Mouse (Mus musculus): Measurements from ENCODE around the gene Pdlim4. TPM values are rescaled to one million over a fixed set of nuclear protein-coding genes. Genes with fewer than 3 reads are reported as not detected.
"Not testable (repeated sequence)": the region's sequence is repeated elsewhere in the genome, so short reads cannot be mapped to it uniquely, and the experiment has no call there.

Pdlim4 gene
- total RNA-seq, 1 experiment: 4.3 TPM

DNA sequence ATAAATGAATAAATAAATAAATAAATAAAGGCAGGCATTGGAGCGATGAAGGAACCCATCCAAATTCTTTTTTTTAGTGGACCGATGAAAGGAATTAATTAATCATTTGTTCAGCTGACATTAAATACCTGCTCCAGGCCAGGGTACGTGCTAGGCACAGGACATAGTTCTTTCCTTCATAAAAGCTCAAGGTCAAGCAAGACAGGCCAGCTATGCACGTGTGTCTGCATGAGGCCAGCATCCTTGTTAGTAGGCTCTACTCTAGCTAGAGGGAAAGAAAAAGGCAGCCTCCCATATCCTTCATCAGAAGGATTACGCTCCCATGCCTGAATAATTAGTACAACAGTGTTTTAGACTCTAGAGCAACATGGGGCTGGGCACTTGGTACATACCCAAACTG, 55.9 kb downstream of the Pdlim4 start:
- no peak overlapping the region for H3K9ac ChIP-seq (ENCODE audit: insufficient read depth, low read depth, low read length, poor library complexity, severe bottlenecking)
- no peak for DNase-seq (ENCODE audit: low read depth, low spot score)
- TF ChIP-seq HCFC1 (IDR thresholded peaks at IDR 0.05; ENCODE audit: borderline replicate concordance, insufficient read depth, low read length) (no peak), CHD2 (IDR thresholded peaks at IDR 0.05; ENCODE audit: low read depth, low read length) (no peak), MAFK (IDR thresholded peaks at IDR 0.05; ENCODE audit: insufficient read depth, low read depth, low read length) (no peak)
- H3K27ac ChIP-seq (ENCODE audit: insufficient read depth, low read depth, low read length, poor library complexity, severe bottlenecking): no peak overlapping the region
- H3K4me1 ChIP-seq (ENCODE audit: control insufficient read depth in 2 of 2, insufficient read depth in 2 of 2, low read length in 2 of 2, poor library complexity in 1 of 2): no peaks in the 10 kb centered on the region
- no peaks in the 10 kb centered on the region for H3K36me3 ChIP-seq (ENCODE audit: control insufficient read depth, insufficient read depth, low read length, poor library complexity, severe bottlenecking)
- H3K9me3 ChIP-seq (ENCODE audit: control insufficient read depth, insufficient read depth, low read depth, low read length): no peaks in the 10 kb centered on the region
- in situ Hi-C loops (cut with MboI; ENCODE audit: low sequenced_read_pairs in 2 of 2, unreplicated experiment in 2 of 2): no loop called here
- H3K4me3 ChIP-seq (ENCODE audit: insufficient read depth in 1 of 2, low read depth in 1 of 2, low read length in 2 of 2, poor library complexity in 1 of 2, severe bottlenecking in 1 of 2): no peak overlapping the region

DNA sequence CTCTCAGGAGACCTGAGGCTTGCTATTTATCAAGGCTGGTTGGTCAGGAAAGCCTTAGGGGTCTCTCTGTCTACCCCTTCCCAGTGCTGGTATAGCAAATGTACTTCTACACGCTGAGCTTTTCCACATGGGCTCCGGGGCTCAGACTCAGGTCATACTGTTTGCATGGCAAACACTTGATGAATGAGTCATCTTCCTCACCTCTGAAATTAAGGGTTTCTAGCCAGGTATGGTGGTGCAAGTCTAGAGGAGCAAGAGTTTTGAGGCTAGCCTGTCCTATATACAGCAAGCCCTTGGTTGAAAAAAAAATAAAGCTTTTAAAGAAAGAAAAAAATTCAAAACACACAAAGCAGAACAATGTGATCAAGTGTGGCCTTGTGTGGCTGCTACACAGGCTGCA, 57.6 kb downstream of the Pdlim4 start:
- Histone ChIP-seq H3K4me1 (ENCODE audit: control insufficient read depth in 2 of 2, insufficient read depth in 2 of 2, low read length in 2 of 2, poor library complexity in 1 of 2) (no peaks in the 10 kb centered on the region), H3K9ac (ENCODE audit: insufficient read depth, low read depth, low read length, poor library complexity, severe bottlenecking) (no peak overlapping the region), H3K36me3 (ENCODE audit: control insufficient read depth, insufficient read depth, low read length, poor library complexity, severe bottlenecking) (no peaks in the 10 kb centered on the region), H3K9me3 (ENCODE audit: control insufficient read depth, insufficient read depth, low read depth, low read length) (no peaks in the 10 kb centered on the region), H3K4me3 (ENCODE audit: insufficient read depth in 1 of 2, low read depth in 1 of 2, low read length in 2 of 2, poor library complexity in 1 of 2, severe bottlenecking in 1 of 2) (no peak overlapping the region), H3K27ac (ENCODE audit: insufficient read depth, low read depth, low read length, poor library complexity, severe bottlenecking) (no peak overlapping the region)
- in situ Hi-C loops (cut with MboI; ENCODE audit: low sequenced_read_pairs in 2 of 2, unreplicated experiment in 2 of 2): no loop called here
- no peak for TF ChIP-seq MAFK (IDR thresholded peaks at IDR 0.05; ENCODE audit: insufficient read depth, low read depth, low read length)
- no peak for TF ChIP-seq CHD2 (IDR thresholded peaks at IDR 0.05; ENCODE audit: low read depth, low read length)
- TF ChIP-seq ZNF384 (IDR thresholded peaks at IDR 0.05; ENCODE audit: low read depth, low read length): no peak
- no peak for TF ChIP-seq ZC3H11A (IDR thresholded peaks at IDR 0.05; ENCODE audit: borderline replicate concordance, low read depth, low read length)
- TF ChIP-seq HCFC1 (IDR thresholded peaks at IDR 0.05; ENCODE audit: borderline replicate concordance, insufficient read depth, low read length): no peak
- DNase-seq (ENCODE audit: low read depth, low spot score): no peak

DNA sequence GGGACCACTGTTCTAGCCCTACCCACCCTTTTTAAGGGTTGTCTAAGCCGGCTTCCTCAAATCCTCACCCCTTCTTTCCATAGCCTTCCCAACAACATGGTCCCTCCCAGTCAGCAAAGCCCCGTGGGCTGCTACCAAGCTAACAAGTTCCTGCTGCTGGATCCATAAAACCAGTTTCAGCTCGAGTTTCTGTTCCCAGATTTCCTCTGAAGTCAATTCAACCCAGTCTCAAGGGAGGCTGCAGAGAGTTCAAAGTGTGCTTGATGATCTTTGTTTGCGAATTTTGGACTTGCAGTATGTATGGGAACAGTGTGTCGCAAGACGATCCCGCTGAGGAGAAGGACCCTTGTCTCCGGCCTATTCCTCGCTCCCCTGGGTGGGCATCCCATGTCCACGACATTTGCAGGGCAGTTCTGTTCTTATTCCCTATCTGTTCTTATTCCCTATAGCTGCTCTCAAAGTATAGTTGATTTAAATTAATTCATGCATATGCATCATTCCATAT, 60.3 kb downstream of the Pdlim4 start:
- H3K27ac ChIP-seq (ENCODE audit: insufficient read depth, low read depth, low read length, poor library complexity, severe bottlenecking): no peak overlapping the region
- no peaks in the 10 kb centered on the region for H3K4me1 ChIP-seq (ENCODE audit: control insufficient read depth in 2 of 2, insufficient read depth in 2 of 2, low read length in 2 of 2, poor library complexity in 1 of 2)
- in situ Hi-C loops (cut with MboI; ENCODE audit: low sequenced_read_pairs in 2 of 2, unreplicated experiment in 2 of 2): no loop called here
- H3K36me3 ChIP-seq (ENCODE audit: control insufficient read depth, insufficient read depth, low read length, poor library complexity, severe bottlenecking): no peaks in the 10 kb centered on the region
- no peak overlapping the region for H3K9ac ChIP-seq (ENCODE audit: insufficient read depth, low read depth, low read length, poor library complexity, severe bottlenecking)
- H3K9me3 ChIP-seq (ENCODE audit: control insufficient read depth, insufficient read depth, low read depth, low read length): no peaks in the 10 kb centered on the region
- H3K4me3 ChIP-seq (ENCODE audit: insufficient read depth in 1 of 2, low read depth in 1 of 2, low read length in 2 of 2, poor library complexity in 1 of 2, severe bottlenecking in 1 of 2): no peak overlapping the region
- DNase-seq (ENCODE audit: low read depth, low spot score): no peak
- TF ChIP-seq ZC3H11A (IDR thresholded peaks at IDR 0.05; ENCODE audit: borderline replicate concordance, low read depth, low read length): no peak
- no peak for TF ChIP-seq ZNF384 (IDR thresholded peaks at IDR 0.05; ENCODE audit: low read depth, low read length)
- no peak for TF ChIP-seq MAFK (IDR thresholded peaks at IDR 0.05; ENCODE audit: insufficient read depth, low read depth, low read length)
- TF ChIP-seq HCFC1 (IDR thresholded peaks at IDR 0.05; ENCODE audit: borderline replicate concordance, insufficient read depth, low read length): no peak
- TF ChIP-seq CHD2 (IDR thresholded peaks at IDR 0.05; ENCODE audit: low read depth, low read length): no peak

DNA sequence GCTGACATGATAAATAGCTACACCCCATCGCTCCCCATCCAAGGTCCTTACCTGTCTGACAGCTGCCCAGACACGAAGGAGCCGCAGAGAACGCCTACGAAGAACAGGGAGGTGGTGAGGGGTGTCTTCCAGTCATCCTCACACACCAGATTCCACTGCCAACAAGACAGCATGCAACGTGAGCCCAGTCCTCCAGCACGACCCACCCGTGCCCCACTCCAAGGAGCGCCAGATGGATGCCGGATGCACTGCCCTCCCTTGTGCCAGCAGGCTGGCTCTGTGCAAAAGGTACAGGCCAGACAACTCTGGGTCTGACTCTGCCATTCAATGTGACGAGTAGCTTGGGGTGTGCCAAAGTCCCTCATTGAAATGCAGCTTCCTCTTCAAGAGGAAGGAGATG, 61.1 kb downstream of the Pdlim4 start:
- Histone ChIP-seq H3K27ac (ENCODE audit: insufficient read depth, low read depth, low read length, poor library complexity, severe bottlenecking) (no peak overlapping the region), H3K9me3 (ENCODE audit: control insufficient read depth, insufficient read depth, low read depth, low read length) (no peaks in the 10 kb centered on the region), H3K4me1 (ENCODE audit: control insufficient read depth in 2 of 2, insufficient read depth in 2 of 2, low read length in 2 of 2, poor library complexity in 1 of 2) (no peaks in the 10 kb centered on the region), H3K9ac (ENCODE audit: insufficient read depth, low read depth, low read length, poor library complexity, severe bottlenecking) (no peak overlapping the region), H3K4me3 (ENCODE audit: insufficient read depth in 1 of 2, low read depth in 1 of 2, low read length in 2 of 2, poor library complexity in 1 of 2, severe bottlenecking in 1 of 2) (no peak overlapping the region), H3K36me3 (ENCODE audit: control insufficient read depth, insufficient read depth, low read length, poor library complexity, severe bottlenecking) (no peaks in the 10 kb centered on the region)
- in situ Hi-C loops (cut with MboI; ENCODE audit: low sequenced_read_pairs in 2 of 2, unreplicated experiment in 2 of 2): no loop called here
- no peak for TF ChIP-seq ZNF384 (IDR thresholded peaks at IDR 0.05; ENCODE audit: low read depth, low read length)
- DNase-seq (ENCODE audit: low read depth, low spot score): no peak

DNA sequence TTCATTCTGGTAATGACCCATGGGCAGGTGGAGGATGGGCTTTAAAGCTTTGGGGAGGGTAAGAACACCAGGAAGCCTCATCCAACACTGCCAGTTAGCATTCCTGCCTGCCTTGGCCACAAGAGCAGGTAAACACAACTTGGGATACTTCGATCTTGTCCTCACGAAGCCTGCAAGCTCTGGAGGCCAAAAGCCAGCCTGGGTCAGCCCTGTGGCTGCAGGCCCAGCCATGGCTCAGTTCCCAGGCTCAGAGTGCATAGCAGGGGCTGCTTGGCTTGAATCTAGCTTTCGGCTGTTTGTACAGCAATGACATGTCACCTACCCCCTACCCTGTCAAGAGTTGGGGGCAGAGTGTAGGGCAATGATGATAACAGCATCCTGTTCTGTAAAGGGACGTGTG, 61.9 kb downstream of the Pdlim4 start:
- H3K9ac ChIP-seq (ENCODE audit: insufficient read depth, low read depth, low read length, poor library complexity, severe bottlenecking): no peak overlapping the region
- H3K27ac ChIP-seq (ENCODE audit: insufficient read depth, low read depth, low read length, poor library complexity, severe bottlenecking): no peak overlapping the region
- H3K4me3 ChIP-seq (ENCODE audit: insufficient read depth in 1 of 2, low read depth in 1 of 2, low read length in 2 of 2, poor library complexity in 1 of 2, severe bottlenecking in 1 of 2): no peak overlapping the region
- TF ChIP-seq HCFC1 (IDR thresholded peaks at IDR 0.05; ENCODE audit: borderline replicate concordance, insufficient read depth, low read length) (no peak), MAFK (IDR thresholded peaks at IDR 0.05; ENCODE audit: insufficient read depth, low read depth, low read length) (no peak), ZC3H11A (IDR thresholded peaks at IDR 0.05; ENCODE audit: borderline replicate concordance, low read depth, low read length) (no peak), ZNF384 (IDR thresholded peaks at IDR 0.05; ENCODE audit: low read depth, low read length) (no peak), CHD2 (IDR thresholded peaks at IDR 0.05; ENCODE audit: low read depth, low read length) (no peak)
- no peaks in the 10 kb centered on the region for H3K9me3 ChIP-seq (ENCODE audit: control insufficient read depth, insufficient read depth, low read depth, low read length)
- no peaks in the 10 kb centered on the region for H3K36me3 ChIP-seq (ENCODE audit: control insufficient read depth, insufficient read depth, low read length, poor library complexity, severe bottlenecking)
- in situ Hi-C loops (cut with MboI; ENCODE audit: low sequenced_read_pairs in 2 of 2, unreplicated experiment in 2 of 2): no loop called here
- peaks cover 0 to 2% of the 10 kb centered on the region in 2 experiments; a peak in 1 of 4 replicates for H3K4me1 ChIP-seq (ENCODE audit: control insufficient read depth in 2 of 2, insufficient read depth in 2 of 2, low read length in 2 of 2, poor library complexity in 1 of 2)
- no peak for DNase-seq (ENCODE audit: low read depth, low spot score)

DNA sequence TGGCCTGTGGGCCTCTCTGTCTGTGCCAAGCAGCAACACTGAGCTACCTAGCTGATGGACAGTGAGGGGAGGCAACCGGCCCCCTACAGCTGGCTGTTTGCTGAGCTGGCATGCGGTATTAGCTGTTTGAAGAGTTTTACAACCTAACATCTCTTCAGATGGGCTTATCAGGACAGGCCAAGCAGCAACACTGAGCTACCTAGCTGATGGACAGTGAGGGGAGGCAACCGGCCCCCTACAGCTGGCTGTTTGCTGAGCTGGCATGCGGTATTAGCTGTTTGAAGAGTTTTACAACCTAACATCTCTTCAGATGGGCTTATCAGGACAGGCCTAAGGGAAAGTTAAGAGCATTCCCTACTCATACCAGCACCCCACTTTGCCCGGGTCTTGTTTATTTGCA, 62.5 kb downstream of the Pdlim4 start:
- H3K4me3 ChIP-seq (ENCODE audit: insufficient read depth in 1 of 2, low read depth in 1 of 2, low read length in 2 of 2, poor library complexity in 1 of 2, severe bottlenecking in 1 of 2); DNase-seq (ENCODE audit: low read depth, low spot score); in situ Hi-C loops (cut with MboI; ENCODE audit: low sequenced_read_pairs in 2 of 2, unreplicated experiment in 2 of 2); H3K9me3 ChIP-seq (ENCODE audit: control insufficient read depth, insufficient read depth, low read depth, low read length); H3K9ac ChIP-seq (ENCODE audit: insufficient read depth, low read depth, low read length, poor library complexity, severe bottlenecking); H3K27ac ChIP-seq (ENCODE audit: insufficient read depth, low read depth, low read length, poor library complexity, severe bottlenecking); H3K36me3 ChIP-seq (ENCODE audit: control insufficient read depth, insufficient read depth, low read length, poor library complexity, severe bottlenecking); H3K4me1 ChIP-seq (ENCODE audit: control insufficient read depth in 2 of 2, insufficient read depth in 2 of 2, low read length in 2 of 2, poor library complexity in 1 of 2): not testable (repeated sequence)
